Mouse (Mus musculus): ENCODE results near the gene Lrp8. TPM values are rescaled to one million over a fixed set of nuclear protein-coding genes. Genes with fewer than 3 reads are reported as not detected.
A peak's percentile ranks its signal among the peaks of the same experiment; 100 is the strongest.

Gene Lrp8
- polyA plus RNA-seq, 1 experiment from 2014 or later: 13.9 TPM

DNA sequence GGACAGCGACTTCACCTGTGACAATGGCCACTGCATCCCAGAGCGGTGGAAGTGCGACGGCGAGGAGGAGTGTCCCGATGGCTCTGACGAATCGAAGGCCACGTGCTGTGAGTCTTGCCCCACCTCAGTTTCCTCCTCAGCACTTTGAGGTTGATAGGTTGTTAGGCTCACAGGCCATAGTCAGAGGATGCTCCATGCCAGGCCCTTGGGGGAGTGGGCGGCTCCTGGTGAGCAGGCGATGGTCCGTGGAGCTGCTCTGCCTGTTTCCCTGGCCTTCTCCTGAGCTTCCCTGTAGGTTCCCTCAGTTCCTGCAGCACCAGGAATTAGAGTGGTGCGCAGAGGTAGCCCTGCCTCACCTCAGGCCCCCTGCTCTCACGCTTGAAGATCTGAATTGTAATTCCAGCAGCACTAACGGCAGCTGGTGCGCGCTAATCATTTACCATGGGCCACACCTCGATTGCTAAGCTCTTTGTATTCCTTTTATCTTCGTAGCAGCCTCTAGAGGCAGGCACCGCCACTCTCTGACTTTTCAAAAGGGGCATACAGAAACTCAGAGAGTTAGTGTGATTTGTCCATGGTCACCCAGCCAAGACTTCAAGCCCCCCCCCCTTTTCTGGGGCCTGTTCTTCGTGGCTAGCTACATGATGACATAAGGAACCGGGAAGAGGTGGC is 32.7 kb downstream of the Lrp8 start:
- WGBS: 45% methylated on average over 22 of the region's 22 CpGs
- Histone ChIP-seq H3K9me3 (no peaks in the 10 kb centered on the region), H3K27ac (peak overlapping the region; percentile 92), H3K4me3 (no peak overlapping the region; the same call in 1 of the 2 replicates), H3K4me1 (replicated peaks) (peaks cover 88% of the 10 kb centered on the region), H3K27me3 (ENCODE audit: insufficient read depth, poor library complexity, severe bottlenecking) (peaks cover 11% of the 10 kb centered on the region), H3K36me3 (0 out of 2 replicates have a peak, but pooled peaks cover 10% of the 10 kb centered on the region)
- DNase-seq (ENCODE audit: low spot score): peak; percentile 49

DNA sequence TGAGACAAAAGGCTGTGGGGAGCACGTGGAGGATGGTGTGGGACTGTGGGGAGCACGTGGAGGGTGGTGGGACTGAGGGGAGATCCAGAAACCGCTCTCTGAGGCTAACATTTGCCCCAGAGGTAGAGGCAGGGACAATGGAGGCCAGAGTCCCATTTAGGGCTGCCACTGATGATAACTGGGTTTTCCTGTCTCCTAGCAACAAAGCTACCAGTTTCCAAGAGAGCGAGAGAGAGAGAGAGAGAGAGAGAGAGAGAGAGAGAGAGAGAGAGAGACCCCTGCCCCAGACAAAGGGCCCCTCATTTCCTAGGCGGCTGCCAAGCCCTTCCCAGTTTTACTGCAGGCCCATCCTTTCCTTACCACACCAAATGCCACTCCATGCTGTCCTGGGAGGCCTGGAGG is 33.4 kb downstream of the Lrp8 start:
- Histone ChIP-seq H3K4me1 (replicated peaks) (peaks cover 80% of the 10 kb centered on the region), H3K9me3 (no peaks in the 10 kb centered on the region), H3K27me3 (ENCODE audit: insufficient read depth, poor library complexity, severe bottlenecking) (peaks cover 11% of the 10 kb centered on the region), H3K27ac (peak overlapping the region; percentile 92), H3K4me3 (peak overlapping the region; percentile 21; the same call in 1 of the 2 replicates), H3K36me3 (0 out of 2 replicates have a peak, but pooled peaks cover 10% of the 10 kb centered on the region)
- DNase-seq (ENCODE audit: low spot score): peak; percentile 46
- WGBS: 20% methylated on average over 5 of the region's 5 CpGs

DNA sequence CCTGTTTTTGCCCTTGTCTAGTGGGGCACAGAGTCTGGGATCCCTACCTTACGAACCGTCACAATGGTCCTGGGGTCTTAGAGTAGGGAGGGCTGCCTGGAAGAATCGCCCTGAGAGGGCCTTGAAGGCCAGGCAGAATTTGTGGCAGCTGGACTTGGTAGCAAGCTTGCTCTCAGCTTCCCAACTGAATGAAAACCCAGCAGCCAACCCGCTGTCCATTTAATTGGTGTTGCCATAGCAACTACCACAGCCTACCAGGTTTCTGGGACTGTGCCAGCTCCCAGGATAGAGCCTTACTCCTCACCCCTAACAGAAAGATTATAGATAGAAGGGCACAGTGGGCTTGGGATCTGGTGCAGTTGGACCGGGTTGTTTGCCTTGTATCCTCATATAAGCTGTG is 34.7 kb downstream of the Lrp8 start:
- H3K4me1 ChIP-seq (replicated peaks): peaks cover 75% of the 10 kb centered on the region
- peak; percentile 35 for DNase-seq (ENCODE audit: low spot score)
- H3K36me3 ChIP-seq: 0 out of 2 replicates have a peak, but pooled peaks cover 10% of the 10 kb centered on the region
- 0 out of 2 replicates have a peak overlapping the region, but pooled peaks have one; percentile 6 for H3K4me3 ChIP-seq
- 56% methylated on average over 5 of the region's 5 CpGs for WGBS
- no peaks in the 10 kb centered on the region for H3K9me3 ChIP-seq
- peaks cover 11% of the 10 kb centered on the region for H3K27me3 ChIP-seq (ENCODE audit: insufficient read depth, poor library complexity, severe bottlenecking)
- peak overlapping the region; percentile 92 for H3K27ac ChIP-seq

DNA sequence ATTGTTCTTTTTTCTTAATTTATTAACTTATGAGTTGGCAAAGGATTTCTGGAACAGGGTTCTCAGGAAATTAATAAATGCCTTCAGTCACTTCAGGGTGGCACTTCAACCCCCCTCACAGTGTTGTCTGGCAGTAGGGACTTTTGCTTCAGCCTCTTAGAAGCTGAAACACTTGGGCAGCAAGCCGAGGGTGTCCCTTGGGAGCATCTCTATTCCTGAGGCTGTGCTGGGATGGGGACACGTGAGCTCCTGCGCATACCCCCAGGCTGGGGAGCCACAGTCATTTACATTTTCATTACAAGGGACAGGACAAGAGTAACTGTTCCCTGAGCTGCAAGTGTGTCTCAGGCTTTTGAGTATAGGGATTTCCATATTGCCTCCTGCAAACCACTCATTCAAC is 35.8 kb downstream of the Lrp8 start:
- WGBS: 75% methylated on average over 3 of the region's 3 CpGs
- peaks cover 14% of the 10 kb centered on the region; the same call in 1 of the 2 replicates for H3K36me3 ChIP-seq
- H3K27ac ChIP-seq: 0 out of 2 replicates have a peak overlapping the region, but pooled peaks have one; percentile 19
- H3K4me3 ChIP-seq: no peak overlapping the region
- no peaks in the 10 kb centered on the region for H3K9me3 ChIP-seq
- DNase-seq (ENCODE audit: low spot score): no peak
- peaks cover 71% of the 10 kb centered on the region for H3K4me1 ChIP-seq (replicated peaks)
- peaks cover 11% of the 10 kb centered on the region for H3K27me3 ChIP-seq (ENCODE audit: insufficient read depth, poor library complexity, severe bottlenecking)

DNA sequence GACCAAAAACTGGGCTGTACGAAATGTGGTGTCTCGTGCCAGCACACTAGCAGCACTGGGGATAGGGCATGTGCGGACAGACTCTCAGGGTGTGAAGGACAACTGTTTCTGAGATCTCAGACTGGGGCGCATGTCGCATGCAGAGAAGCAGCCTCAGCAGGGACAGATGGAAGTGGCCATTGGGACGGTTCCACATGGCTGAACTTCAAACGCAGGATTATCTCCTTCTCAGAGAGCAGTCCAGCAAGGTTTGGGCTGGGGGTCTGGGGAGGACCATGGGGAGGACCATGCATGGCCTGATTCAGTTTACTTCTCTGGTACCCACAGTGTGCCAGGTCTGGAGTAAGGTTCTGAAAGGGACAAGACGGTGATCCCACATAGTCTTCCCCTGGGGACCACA is 41.6 kb downstream of the Lrp8 start:
- Histone ChIP-seq H3K4me1 (replicated peaks) (peaks cover 51% of the 10 kb centered on the region), H3K9me3 (no peaks in the 10 kb centered on the region), H3K27me3 (ENCODE audit: insufficient read depth, poor library complexity, severe bottlenecking) (peaks cover 35% of the 10 kb centered on the region), H3K27ac (peak overlapping the region; percentile 66; the same call in 1 of the 2 replicates), H3K4me3 (no peak overlapping the region), H3K36me3 (peaks cover 50% of the 10 kb centered on the region)
- no peak for DNase-seq (ENCODE audit: low spot score)
- 72% methylated on average over 8 of the region's 8 CpGs for WGBS

DNA sequence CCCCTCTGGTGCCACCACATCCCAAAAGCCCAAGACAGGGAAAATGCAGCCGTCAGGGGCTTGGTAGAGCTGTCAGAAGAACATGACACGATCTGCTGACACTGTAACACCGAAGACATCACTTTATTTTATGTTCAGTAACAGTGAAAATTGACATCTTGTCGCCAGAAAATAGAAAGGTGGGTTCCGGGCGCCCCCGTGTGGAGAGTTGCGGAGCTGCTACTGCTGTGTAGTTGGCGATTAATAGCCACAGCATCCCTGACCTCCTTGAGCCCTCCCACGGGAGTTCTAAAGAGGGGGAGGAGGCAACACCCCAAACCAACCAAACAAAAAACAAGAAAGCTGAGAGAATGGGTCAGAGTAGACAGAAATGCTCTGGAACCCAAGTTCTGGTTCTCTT is 42.9 kb downstream of the Lrp8 start:
- peaks cover 35% of the 10 kb centered on the region for H3K27me3 ChIP-seq (ENCODE audit: insufficient read depth, poor library complexity, severe bottlenecking)
- H3K4me1 ChIP-seq (replicated peaks): peaks cover 50% of the 10 kb centered on the region
- H3K4me3 ChIP-seq: no peak overlapping the region
- H3K9me3 ChIP-seq: no peaks in the 10 kb centered on the region
- peaks cover 62% of the 10 kb centered on the region for H3K36me3 ChIP-seq
- 5% methylated on average over 10 of the region's 10 CpGs for WGBS
- peak; percentile 86 for DNase-seq (ENCODE audit: low spot score)
- H3K27ac ChIP-seq: peak overlapping the region; percentile 45; the same call in 1 of the 2 replicates

DNA sequence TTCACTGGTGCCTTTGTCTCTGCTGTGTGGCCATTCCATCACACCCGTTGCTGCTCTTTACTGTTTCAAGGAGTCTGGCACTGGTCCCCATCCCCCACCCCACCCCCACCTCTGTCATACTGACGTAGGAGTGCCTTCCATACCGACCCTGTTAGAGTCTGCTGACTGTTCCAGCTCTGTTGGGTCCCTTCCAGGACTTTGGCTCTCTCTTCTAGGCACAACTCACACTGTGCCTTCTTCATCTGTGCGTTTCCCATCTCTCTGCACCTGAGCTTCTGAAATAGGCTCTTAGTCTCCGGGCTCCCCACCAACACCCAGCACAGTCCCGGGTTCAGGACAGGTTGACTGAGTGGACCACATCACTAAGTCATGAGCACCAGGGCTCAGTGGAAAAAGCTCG is 44.7 kb downstream of the Lrp8 start:
- Histone ChIP-seq H3K9me3 (no peaks in the 10 kb centered on the region), H3K4me3 (no peak overlapping the region), H3K27ac (no peak overlapping the region), H3K36me3 (peaks cover 79% of the 10 kb centered on the region), H3K27me3 (ENCODE audit: insufficient read depth, poor library complexity, severe bottlenecking) (peaks cover 35% of the 10 kb centered on the region), H3K4me1 (replicated peaks) (peaks cover 43% of the 10 kb centered on the region)
- WGBS: 55% methylated on average over 7 of the region's 7 CpGs
- DNase-seq (ENCODE audit: low spot score): no peak

DNA sequence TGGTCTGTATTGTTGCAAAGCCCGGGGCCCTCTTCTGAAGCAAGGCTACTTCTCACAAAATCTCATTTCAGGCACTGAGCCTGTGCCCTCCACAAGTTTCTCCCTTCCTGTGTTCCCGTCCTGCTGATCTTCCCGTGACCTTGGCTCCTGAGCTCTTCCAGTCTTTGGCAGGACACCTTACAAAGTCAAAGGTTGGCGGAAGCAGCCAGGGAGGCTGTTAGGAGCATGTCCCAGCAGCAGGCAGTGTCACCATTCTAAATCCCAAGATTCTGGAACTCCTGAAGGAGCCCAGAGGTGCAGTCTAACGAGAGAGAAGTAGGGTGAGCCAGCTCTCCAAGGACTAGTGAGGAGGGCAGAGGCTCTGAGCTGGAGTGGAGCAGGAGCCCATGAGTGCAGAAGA is 46.5 kb downstream of the Lrp8 start:
- Histone ChIP-seq H3K36me3 (peaks cover 84% of the 10 kb centered on the region), H3K4me3 (no peak overlapping the region), H3K9me3 (no peaks in the 10 kb centered on the region), H3K4me1 (replicated peaks) (peaks cover 29% of the 10 kb centered on the region), H3K27ac (0 out of 2 replicates have a peak overlapping the region, but pooled peaks have one; percentile 8), H3K27me3 (ENCODE audit: insufficient read depth, poor library complexity, severe bottlenecking) (peaks cover 35% of the 10 kb centered on the region)
- 88% methylated on average over 5 of the region's 5 CpGs for WGBS
- no peak for DNase-seq (ENCODE audit: low spot score)

DNA sequence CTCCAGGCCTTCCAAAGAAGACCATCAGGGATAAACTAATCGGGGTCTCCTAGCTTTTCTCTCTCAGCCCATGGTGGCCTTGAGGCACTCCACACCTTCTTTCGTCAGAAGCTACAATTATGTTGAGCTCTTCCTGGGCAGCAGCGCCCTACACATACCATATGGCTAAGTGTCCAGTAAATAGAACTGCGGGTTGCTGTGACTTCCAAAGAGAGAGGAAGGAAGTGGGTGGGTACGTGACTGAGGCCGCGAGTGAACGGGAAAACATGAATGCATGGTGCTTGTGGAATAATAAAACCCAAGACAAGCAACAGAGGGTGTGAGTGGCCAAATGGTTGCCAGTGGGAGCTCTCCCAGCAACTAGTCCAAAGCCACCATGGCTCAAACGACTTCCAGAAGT is 47.6 kb downstream of the Lrp8 start:
- Histone ChIP-seq H3K27ac (no peak overlapping the region), H3K27me3 (ENCODE audit: insufficient read depth, poor library complexity, severe bottlenecking) (peaks cover 35% of the 10 kb centered on the region), H3K36me3 (peaks cover 89% of the 10 kb centered on the region), H3K4me3 (no peak overlapping the region), H3K4me1 (replicated peaks) (peaks cover 21% of the 10 kb centered on the region), H3K9me3 (no peaks in the 10 kb centered on the region)
- no peak for DNase-seq (ENCODE audit: low spot score)
- WGBS: 87% methylated on average over 9 of the region's 9 CpGs

DNA sequence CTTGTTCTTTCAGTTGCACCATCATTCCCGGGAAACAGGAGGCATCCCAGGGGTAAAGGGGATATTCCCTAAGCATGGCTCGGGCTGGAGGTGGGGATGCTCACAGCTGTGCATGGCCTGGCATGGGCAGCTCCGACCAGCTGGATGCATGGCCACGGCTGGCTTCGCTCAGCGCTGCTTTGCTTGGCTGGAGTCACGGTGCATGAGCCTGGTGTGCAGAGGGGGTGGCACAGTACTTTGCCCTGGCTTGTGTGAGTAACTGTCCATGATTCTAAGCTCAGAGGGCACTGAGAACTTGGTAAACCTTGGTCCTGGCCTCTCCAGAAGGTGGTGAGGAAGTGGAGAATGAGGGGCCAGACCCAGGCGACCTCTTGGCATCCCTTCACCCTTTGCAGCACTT is 48.0 kb downstream of the Lrp8 start:
- H3K27me3 ChIP-seq (ENCODE audit: insufficient read depth, poor library complexity, severe bottlenecking): peaks cover 31% of the 10 kb centered on the region
- WGBS: 91% methylated on average over 8 of the region's 8 CpGs
- H3K27ac ChIP-seq: no peak overlapping the region
- no peak overlapping the region for H3K4me3 ChIP-seq
- H3K4me1 ChIP-seq (replicated peaks): peaks cover 18% of the 10 kb centered on the region
- H3K36me3 ChIP-seq: peaks cover 94% of the 10 kb centered on the region
- no peak for DNase-seq (ENCODE audit: low spot score)
- no peaks in the 10 kb centered on the region for H3K9me3 ChIP-seq

DNA sequence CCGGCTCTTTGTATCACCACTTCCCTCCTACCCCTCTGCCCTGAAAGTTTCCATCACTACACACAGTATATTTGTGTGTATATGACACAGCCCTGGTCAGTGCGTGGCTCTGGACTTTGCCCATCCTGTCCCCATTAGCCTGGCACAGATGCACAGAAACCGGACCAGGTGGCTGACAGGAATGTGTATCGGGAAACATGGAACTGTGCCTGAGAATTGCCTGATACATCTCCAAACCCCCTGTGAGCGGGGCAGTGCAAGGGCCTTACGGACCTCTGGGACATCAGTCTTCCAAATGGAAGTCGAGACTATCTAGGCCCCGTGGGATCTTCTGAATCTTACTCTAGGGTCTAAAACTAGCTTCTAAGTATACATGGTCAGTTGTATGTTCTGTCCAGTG is 51.3 kb downstream of the Lrp8 start:
- Histone ChIP-seq H3K27ac (no peak overlapping the region), H3K36me3 (peaks cover 97% of the 10 kb centered on the region)
- WGBS: 95% methylated on average over 8 of the region's 8 CpGs

DNA sequence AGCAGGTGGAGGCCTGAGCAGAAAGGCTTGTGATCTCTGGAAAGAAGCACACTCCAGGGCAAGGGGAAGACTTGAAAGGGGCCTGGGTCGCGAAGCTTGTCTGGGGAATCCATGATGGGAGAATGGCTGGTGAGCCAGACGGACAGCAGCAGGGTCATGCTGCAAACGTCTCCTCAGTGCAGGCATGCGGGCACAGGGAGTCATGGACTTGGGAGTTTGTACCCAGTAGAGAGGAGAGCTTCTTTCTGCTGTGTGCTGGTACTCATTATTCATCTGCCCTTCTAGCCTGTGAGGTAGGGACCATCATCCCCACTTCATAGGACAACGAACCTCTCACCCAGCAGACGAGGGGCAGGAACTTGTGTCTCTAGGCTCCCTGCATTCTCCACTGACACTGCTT is 51.8 kb downstream of the Lrp8 start:
- no peak for DNase-seq (ENCODE audit: low spot score)
- H3K4me3 ChIP-seq: no peak overlapping the region
- H3K27me3 ChIP-seq (ENCODE audit: insufficient read depth, poor library complexity, severe bottlenecking): no peaks in the 10 kb centered on the region
- no peaks in the 10 kb centered on the region for H3K9me3 ChIP-seq
- WGBS: 93% methylated on average over 7 of the region's 7 CpGs
- H3K36me3 ChIP-seq: peaks cover 97% of the 10 kb centered on the region
- H3K27ac ChIP-seq: no peak overlapping the region
- H3K4me1 ChIP-seq (replicated peaks): no peaks in the 10 kb centered on the region

More for the DNA sequence above, 51.3 kb downstream of the Lrp8 start:
- Histone ChIP-seq H3K27me3 (ENCODE audit: insufficient read depth, poor library complexity, severe bottlenecking) (no peaks in the 10 kb centered on the region), H3K4me1 (replicated peaks) (no peaks in the 10 kb centered on the region), H3K9me3 (no peaks in the 10 kb centered on the region), H3K4me3 (no peak overlapping the region)
- DNase-seq (ENCODE audit: low spot score): no peak

DNA sequence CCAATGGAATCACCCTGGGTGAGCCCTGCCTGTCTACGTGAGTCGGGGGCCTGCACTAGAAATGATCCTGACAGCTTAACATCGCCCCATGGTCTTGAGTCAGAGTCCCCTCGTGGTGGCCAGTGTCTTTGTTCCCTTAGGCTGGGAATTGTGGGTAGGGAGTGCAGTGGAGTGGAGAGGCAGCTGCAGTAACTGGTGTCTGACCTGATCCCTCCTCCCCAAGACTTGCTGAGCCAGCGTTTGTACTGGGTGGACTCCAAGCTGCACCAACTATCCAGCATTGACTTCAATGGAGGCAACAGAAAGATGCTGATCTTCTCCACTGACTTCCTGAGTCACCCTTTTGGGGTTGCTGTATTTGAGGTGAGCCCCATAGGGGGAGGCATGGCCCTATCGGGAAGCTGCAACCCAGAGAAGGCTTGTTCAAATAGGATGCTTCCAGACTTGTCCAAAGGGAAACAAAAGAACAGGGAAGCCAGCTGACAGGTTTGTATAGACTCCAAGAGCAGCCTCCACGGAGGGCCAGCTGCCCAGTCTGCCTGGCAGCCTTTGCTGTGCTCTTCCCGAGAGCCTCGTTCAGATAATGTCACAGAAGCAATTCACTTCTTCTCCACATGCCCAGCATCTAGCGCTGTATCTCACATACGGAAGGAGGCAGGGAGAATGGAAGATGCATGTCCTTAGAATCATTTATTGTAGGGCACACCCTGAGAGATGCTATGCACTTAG is 55.1 kb downstream of the Lrp8 start:
- Histone ChIP-seq H3K4me3 (no peak overlapping the region), H3K27ac (no peak overlapping the region), H3K36me3 (peaks cover 98% of the 10 kb centered on the region), H3K9me3 (no peaks in the 10 kb centered on the region), H3K4me1 (replicated peaks) (no peaks in the 10 kb centered on the region), H3K27me3 (ENCODE audit: insufficient read depth, poor library complexity, severe bottlenecking) (no peaks in the 10 kb centered on the region)
- 75% methylated on average over 11 of the region's 11 CpGs for WGBS
- DNase-seq (ENCODE audit: low spot score): no peak
